Mouse (Mus musculus): ENCODE data around the gene Tas2r119. TPM values are rescaled to one million over a fixed set of nuclear protein-coding genes. Genes with fewer than 3 reads are reported as not detected.

Tas2r119 gene
- not detected for total RNA-seq (2023)

DNA sequence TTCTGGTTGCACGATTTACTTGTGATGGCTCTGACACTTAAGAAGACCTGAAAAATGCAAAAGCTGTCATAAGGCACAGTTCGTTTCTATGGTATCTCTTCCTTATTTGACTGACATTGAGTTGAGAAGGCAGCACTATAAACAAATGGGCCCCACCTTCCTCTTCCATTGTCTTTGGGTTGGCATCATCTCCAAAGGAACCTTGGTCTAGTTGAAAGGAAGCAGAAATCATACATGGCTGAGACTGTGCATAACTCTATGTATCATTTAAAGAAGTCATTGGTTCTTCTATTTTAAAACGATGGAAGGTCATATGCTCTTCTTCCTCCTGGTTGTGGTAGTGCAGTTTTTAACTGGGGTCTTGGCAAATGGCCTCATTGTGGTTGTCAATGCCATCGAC, at the start of gene Tas2r119:
TSS of gene Tas2r119 (plus strand) at position 301 of the 400 bp plus-strand sequence.

Other genes starting within 250 kb of the Tas2r119 start
- gene Sema5a, start 67.5 kb downstream of the Tas2r119 start, total RNA-seq (2023), result 1.4 TPM

All from CD4-positive naive resting alpha-beta T cell, adult 57 days (primary cell).